Comparison of ENCODE assay signal across 19 mouse cellular contexts in the genomic region with DNA sequence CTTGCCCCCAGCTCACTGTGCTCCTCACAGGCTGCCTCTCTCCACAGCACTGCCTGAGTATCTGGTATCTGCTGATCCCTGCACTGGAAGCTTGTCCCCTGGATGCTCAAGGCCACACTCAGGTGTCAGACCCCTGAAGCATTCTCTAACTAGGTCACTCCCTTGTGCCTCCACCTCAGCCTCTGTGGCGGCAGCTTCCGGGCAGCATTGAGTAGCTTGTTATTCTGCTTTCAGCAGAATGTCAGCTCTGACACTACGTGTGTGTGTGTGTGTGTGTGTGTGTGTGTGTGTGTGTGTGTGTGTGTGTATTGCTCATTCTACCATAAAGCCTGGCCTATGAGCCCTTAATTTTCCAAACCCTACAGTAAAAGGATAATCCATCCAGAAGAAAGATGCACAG. TPM values are rescaled to one million over a fixed set of nuclear protein-coding genes. Genes with fewer than 3 reads are reported as not detected.
DNase-seq lines count a peak whose midpoint lies in the region; ATAC-seq lines count a peak whose summit lies in the region.
"Had no signal": no experiment of that assay in that cellular context is flagged by ENCODE, and none has a peak within 500 bp of the region (broad histone marks: within the 10 kb centered on the region; RNA-seq: fewer than 3 reads in every experiment).

No protein-coding gene starts in this region.

- H3K4me1 ChIP-seq in midbrain, embryonic 13.5 days (replicated peaks): peaks cover 35% of the 10 kb centered on the region
- H3K4me1 ChIP-seq in midbrain, embryonic 10.5 days: peaks cover 22% of the 10 kb centered on the region
- peaks cover 15% of the 10 kb centered on the region for H3K4me1 ChIP-seq in midbrain, embryonic 14.5 days (ENCODE audit: control insufficient read depth, insufficient read depth, low read length)
- H3K4me1 ChIP-seq: heart, embryonic 12.5 days; liver, embryonic 13.5 days had no signal

- 54% methylated on average over 3 of the region's 3 CpGs for WGBS in midbrain, embryonic 13.5 days
- WGBS in midbrain, embryonic 10.5 days: 78% methylated on average over 3 of the region's 3 CpGs
- WGBS in midbrain, embryonic 14.5 days: 46% methylated on average over 3 of the region's 3 CpGs

- no peak for ATAC-seq in midbrain, embryonic 13.5 days
- no peak for ATAC-seq in midbrain, embryonic 14.5 days (ENCODE audit: low FRiP score, low TSS enrichment)
- ATAC-seq: forebrain, postnatal 0 days had no signal

- peak; percentile 50 to 60 for DNase-seq in cerebellum, postnatal 25 days
- no peak for DNase-seq in cerebellum, adult 8-10 months
- no peak for DNase-seq in midbrain, embryonic 10.5 days (ENCODE audit: low spot score)
- DNase-seq in midbrain, embryonic 14.5 days: peak; percentile 33
- peak; percentile 36 for DNase-seq in thymus, postnatal 36 days
- DNase-seq in Muller cell, postnatal 12 days (ENCODE audit: inconsistent ontology term): no peak
- no peak for DNase-seq in lung, postnatal 10 days
- DNase-seq: forebrain, postnatal 0 days; kidney, adult 18-20 months; kidney, postnatal 10 days; layer of hippocampus, adult 9-11 months; liver, embryonic 13.5 days; right cerebral cortex, postnatal 25 days had no signal

- H3K27me3 ChIP-seq in midbrain, embryonic 13.5 days: no peaks in the 10 kb centered on the region
- no peaks in the 10 kb centered on the region for H3K27me3 ChIP-seq in midbrain, embryonic 10.5 days (ENCODE audit: low read depth, poor library complexity, severe bottlenecking)
- no peaks in the 10 kb centered on the region for H3K27me3 ChIP-seq in midbrain, embryonic 14.5 days (ENCODE audit: control insufficient read depth, insufficient read depth, low read length)
- H3K27me3 ChIP-seq: embryonic facial prominence, embryonic 12.5 days; heart, embryonic 12.5 days; limb, embryonic 12.5 days had no signal

- H3K27ac ChIP-seq in midbrain, embryonic 13.5 days: peak overlapping the region; percentile 49
- no peak overlapping the region for H3K27ac ChIP-seq in midbrain, embryonic 10.5 days (replicated peaks)
- H3K27ac ChIP-seq in midbrain, embryonic 14.5 days (replicated peaks; ENCODE audit: low read depth, low read length): peak overlapping the region; percentile 37
- H3K27ac ChIP-seq: embryonic facial prominence, embryonic 12.5 days; limb, embryonic 12.5 days; liver, embryonic 13.5 days had no signal

- no peak overlapping the region for H3K9ac ChIP-seq in midbrain, embryonic 13.5 days (replicated peaks)
- H3K9ac ChIP-seq in midbrain, embryonic 14.5 days (replicated peaks; ENCODE audit: low read length): no peak overlapping the region
- H3K9ac ChIP-seq: embryonic facial prominence, embryonic 12.5 days; forebrain, postnatal 0 days; heart, embryonic 12.5 days; limb, embryonic 12.5 days; liver, embryonic 13.5 days had no signal

- 0 out of 2 replicates have a peak, but pooled peaks cover 4% of the 10 kb centered on the region for H3K36me3 ChIP-seq in midbrain, embryonic 13.5 days
- H3K36me3 ChIP-seq in midbrain, embryonic 10.5 days: no peaks in the 10 kb centered on the region
- no peaks in the 10 kb centered on the region for H3K36me3 ChIP-seq in midbrain, embryonic 14.5 days (ENCODE audit: control insufficient read depth, insufficient read depth, low read length)
- H3K36me3 ChIP-seq: embryonic facial prominence, embryonic 12.5 days; G1E; heart, embryonic 12.5 days; limb, embryonic 12.5 days; liver, embryonic 13.5 days had no signal

- no peak overlapping the region for H3K4me2 ChIP-seq in midbrain, embryonic 13.5 days (replicated peaks)
- no peak overlapping the region for H3K4me2 ChIP-seq in midbrain, embryonic 14.5 days (ENCODE audit: low read length)
- H3K4me2 ChIP-seq: embryonic facial prominence, embryonic 12.5 days; heart, embryonic 12.5 days; limb, embryonic 12.5 days; liver, embryonic 13.5 days had no signal

- no peak overlapping the region for H3K4me3 ChIP-seq in midbrain, embryonic 13.5 days (replicated peaks)
- no peak overlapping the region for H3K4me3 ChIP-seq in midbrain, embryonic 10.5 days
- no peak overlapping the region for H3K4me3 ChIP-seq in midbrain, embryonic 14.5 days (replicated peaks; ENCODE audit: low read depth, low read length)
- H3K4me3 ChIP-seq: embryonic facial prominence, embryonic 12.5 days; heart, embryonic 12.5 days; limb, embryonic 12.5 days; liver, embryonic 13.5 days had no signal

- H3K9me3 ChIP-seq in midbrain, embryonic 13.5 days: no peaks in the 10 kb centered on the region
- H3K9me3 ChIP-seq in midbrain, embryonic 10.5 days (replicated peaks): no peaks in the 10 kb centered on the region
- H3K9me3 ChIP-seq in midbrain, embryonic 14.5 days (ENCODE audit: control insufficient read depth, low read length): no peaks in the 10 kb centered on the region
- H3K9me3 ChIP-seq: embryonic facial prominence, embryonic 12.5 days; G1E; heart, embryonic 12.5 days; limb, embryonic 12.5 days; liver, embryonic 13.5 days had no signal

RNA-seq across cellular contexts. Expression of a gene that starts 8.7 kb away (rescaled TPM):
- polyA plus RNA-seq in midbrain, embryonic 13.5 days (2015; fragmentation: Nextera tagmentation; extraction: Ambion mirVana): 4.5 and 5.5 TPM in 2 replicates
- polyA plus RNA-seq in midbrain, embryonic 10.5 days (2016; fragmentation: Nextera tagmentation; extraction: Ambion mirVana): 1.8 and 2.6 TPM in 2 replicates
- polyA plus RNA-seq in midbrain, embryonic 14.5 days (2014; fragmentation: Nextera tagmentation; extraction: Ambion mirVana): 10.7 and 13.1 TPM in 2 replicates

RNA-seq across cellular contexts. Expression of a gene that starts 28.0 kb away (rescaled TPM):
- polyA plus RNA-seq in midbrain, embryonic 13.5 days (2015; fragmentation: Nextera tagmentation; extraction: Ambion mirVana): not detected in 2 replicates
- 0.28 and 0.43 TPM in 2 replicates for polyA plus RNA-seq in midbrain, embryonic 10.5 days (2016; fragmentation: Nextera tagmentation; extraction: Ambion mirVana)
- polyA plus RNA-seq in midbrain, embryonic 14.5 days (2014; fragmentation: Nextera tagmentation; extraction: Ambion mirVana): not detected in 2 replicates
- polyA plus RNA-seq: C2C12; forebrain, postnatal 0 days; G1E; liver, embryonic 13.5 days had no signal

Comparison
In these comparisons a context has a peak if more than half of its experiments do, and no peak if none do; other contexts are left out.
1. DNase-seq: peak in cerebellum, postnatal 25 days (2 of 2), midbrain, embryonic 14.5 days (single experiment) and thymus, postnatal 36 days (2 of 2); none in cerebellum, adult 8-10 months (single experiment), midbrain, embryonic 10.5 days (single experiment), Muller cell, postnatal 12 days (single experiment) and lung, postnatal 10 days (single experiment).